Mouse (Mus musculus) stomach, postnatal 0 days (tissue): ENCODE results near the gene Cyp27b1.

ENCODE experiments used
- CTCF ChIP-seq: IDR thresholded peaks from 2 replicates; pipeline ENCODE4 v1.5.1; 2016; ENCODE audit warnings: antibody characterized with exemption, low read depth, mild to moderate bottlenecking, moderate library complexity
- EP300 ChIP-seq: optimal IDR thresholded peaks from 2 replicates; pipeline ENCODE3; 2016; ENCODE audit warnings: antibody characterized with exemption

- TF ChIP-seq CTCF (no peak), EP300 (no peak)
These were observed 29.5 kb downstream of the Cyp27b1 start for GRCm38 (mm10) chr10:127077515-127077914.
